Mouse (Mus musculus) embryo, embryonic 10 days (tissue): ENCODE results near the gene Ulk4.

ENCODE experiments used
- DNase-seq: peaks from one replicate; pipeline ENCODE4 v3.0.0-alpha.2; 2015; ENCODE audit warnings: low spot score

Gene Ulk4

DNA sequence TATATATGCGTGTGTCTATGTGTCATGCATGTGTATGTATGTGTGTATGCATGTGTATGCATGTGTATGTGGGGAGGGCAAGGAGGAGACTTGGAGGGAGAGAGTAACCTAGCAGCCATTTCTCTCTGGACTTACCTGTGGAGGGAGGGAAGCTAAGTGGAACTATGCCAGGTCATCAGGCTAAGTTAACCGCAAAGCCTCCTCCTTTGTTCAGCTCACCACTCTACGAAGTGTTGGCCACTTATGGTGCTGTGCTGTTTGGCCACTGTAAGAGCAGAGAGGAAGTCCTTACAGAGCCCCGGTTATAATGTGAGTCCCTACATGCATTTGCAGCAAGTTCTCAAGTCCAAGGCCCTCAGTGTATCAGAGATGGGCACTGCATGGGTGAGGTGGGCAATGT, 300.1 kb downstream of the Ulk4 start:
- no peak for DNase-seq

DNA sequence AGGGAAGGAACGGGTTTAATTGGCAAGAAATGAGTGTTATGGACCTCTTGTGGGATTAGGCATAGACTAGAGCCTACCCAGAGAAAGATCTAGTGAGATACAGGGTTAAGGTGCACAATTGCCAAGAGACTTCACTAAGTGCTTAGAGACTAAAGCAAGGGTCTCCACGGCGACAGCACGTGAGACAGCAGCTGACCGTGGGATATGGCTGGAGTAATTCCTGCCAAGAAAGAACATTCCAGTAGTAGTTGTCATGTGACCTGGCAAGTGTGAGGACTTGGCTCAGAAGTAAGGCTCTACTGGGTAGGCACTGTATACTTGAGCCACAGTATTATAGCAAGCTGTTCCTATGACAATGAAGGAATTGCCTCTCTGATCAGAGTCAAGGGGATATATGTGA, 300.8 kb downstream of the Ulk4 start:
- DNase-seq = no peak

DNA sequence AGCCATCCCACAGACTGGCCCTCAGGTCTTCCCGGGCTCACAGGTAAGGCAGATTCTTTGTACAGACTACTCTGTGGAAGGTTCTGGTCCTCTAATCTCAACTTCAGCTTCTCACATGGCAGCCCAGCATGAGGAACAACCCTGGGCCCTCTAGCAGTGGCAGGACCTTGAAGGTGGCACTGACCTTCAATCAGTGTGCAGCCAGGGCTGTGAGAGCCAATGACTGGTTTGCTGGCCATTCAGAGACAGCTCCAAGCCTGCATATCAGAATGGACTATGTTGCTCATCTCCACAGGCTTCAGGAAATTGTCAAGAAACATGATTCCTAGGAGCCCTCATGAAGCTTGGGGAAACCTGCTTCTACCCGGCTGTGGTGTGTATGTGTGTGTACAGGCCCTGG, 302.8 kb downstream of the Ulk4 start:
- DNase-seq = no peak

DNA sequence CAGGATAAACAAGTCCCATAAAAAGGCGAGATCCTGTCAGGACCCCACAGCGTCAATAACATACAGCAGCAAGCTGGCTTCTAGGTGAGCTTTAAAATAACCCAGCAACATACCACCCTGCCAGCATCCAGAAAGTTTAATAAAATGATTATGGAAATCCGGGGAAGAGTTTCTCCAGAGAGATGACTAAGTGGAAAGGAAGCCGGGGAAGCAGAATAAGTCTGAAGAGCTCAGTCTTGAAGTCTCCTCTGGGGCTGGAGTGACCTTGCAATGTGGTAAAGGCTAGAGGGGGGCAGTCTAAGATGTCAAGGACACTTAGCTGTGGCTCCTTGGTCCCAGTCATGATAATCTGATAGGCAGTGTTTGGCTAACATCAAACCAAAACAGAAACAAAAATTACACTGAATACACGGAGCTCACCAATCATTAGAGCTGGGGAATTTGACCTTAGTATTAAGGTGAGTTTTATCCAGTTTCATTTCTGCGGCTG, 303.9 kb downstream of the Ulk4 start:
- no peak for DNase-seq

DNA sequence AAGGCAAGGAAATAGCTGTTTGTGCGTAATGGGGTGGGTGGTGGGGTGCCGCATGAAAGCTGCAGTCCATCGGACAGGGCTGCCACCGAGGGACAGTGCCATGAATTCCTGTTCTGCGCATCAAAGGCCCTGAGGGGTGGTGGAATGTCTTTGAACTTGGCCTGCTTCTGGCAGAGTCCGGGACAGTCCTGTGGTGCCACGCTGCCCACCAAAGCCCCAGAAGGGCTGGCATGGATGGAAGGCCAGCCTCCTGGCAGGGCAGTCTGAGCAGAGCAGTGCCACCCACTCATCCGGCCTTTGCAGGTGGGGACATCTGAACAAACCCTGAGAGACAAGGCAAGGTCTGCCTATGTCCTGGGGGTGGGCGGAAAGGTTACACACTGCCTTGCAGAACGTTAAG, 312.0 kb downstream of the Ulk4 start:
- DNase-seq = no peak

DNA sequence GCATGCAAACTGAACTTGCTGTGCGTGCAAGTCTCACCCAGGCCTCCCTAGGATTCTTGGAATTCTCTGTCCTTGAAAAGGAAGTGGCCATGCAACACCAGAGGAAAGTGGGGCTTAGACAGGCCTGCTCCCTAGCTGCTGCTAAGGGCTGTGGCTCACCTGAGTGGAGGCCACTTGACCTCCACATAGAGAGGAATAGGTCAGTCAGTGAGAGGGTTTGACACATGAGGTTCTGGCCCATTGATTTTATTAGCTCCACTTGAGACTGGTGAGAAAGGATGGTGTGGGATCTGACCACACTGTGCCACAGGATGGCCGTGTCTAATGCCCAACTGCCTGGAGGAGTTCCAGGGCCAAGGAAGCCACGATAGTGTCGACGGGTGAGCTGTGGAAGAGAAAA, 312.8 kb downstream of the Ulk4 start:
- no peak for DNase-seq

DNA sequence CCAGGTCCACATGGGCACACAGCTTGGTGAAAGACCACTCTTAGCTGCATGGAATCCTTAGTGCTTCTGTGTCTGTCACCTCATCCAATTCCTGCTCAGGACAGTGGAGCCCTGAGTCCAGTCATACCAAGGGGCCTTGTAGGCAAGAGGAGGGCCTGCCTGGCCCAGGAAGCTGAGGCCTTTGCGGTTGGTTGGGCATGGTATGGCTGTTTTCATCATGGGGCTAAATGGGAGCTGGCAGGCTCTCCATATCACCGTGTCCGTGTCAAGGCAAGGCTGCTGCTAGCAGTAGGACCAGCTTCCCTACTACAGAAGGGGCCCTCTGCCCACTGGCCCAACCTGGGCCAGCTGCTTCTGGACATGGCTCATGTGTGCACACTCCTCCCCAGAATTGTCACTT, 313.3 kb downstream of the Ulk4 start:
- DNase-seq = no peak

DNA sequence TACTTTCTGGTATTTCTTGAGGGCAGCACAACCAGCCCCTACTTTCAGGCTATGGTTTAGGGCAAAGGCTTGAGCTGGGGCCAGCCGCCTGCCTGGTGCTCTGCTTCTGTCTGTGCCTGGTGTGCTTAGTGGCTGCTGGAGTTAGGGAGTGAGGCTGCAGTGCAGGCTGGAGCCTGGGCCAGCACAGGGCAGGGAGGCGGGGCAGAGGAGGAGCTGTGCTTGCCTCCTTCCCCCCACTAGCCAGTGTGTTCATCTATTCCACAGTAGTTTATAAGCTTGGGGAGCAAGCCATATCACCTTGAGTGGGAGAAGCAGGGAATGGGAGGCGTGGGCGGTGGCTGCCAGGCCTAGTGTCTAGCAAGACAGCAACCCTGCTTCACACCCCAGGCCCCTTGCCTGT, 313.9 kb downstream of the Ulk4 start:
- DNase-seq = no peak

DNA sequence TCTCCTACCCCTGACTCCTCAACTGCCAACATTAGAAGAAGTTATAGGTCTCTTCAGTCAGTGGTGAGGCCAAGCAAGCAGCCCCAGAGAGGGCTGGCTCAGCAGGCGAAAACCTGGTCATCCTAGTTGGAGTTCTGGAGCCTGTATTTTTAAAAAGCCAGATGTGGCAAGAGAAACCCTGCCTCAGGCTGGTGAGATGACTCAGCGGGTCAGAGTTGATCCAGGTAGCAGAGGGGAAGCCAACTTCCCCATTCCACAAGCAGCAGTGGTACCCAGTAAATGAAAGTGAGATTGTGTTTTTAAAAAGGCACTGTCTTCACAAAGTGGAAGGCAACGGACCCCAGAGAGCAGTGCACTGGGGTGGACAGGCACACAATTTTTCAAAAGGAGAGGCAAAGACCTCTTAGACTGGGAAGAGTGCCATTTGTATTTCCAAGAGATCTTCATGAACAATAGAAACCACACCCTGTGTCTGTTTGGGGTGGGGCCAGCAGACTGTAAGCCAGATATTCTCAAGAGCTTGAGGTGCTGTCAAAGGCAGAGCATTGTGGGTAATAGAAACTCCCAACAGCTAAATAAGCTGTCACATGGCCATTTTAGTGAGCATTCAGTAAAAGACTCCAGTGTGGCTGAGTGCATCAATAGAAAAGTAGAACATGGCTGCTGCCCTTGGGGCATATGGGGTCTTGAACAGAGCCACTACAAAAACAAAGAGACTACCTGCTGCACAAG, 314.9 kb downstream of the Ulk4 start:
- DNase-seq = no peak

DNA sequence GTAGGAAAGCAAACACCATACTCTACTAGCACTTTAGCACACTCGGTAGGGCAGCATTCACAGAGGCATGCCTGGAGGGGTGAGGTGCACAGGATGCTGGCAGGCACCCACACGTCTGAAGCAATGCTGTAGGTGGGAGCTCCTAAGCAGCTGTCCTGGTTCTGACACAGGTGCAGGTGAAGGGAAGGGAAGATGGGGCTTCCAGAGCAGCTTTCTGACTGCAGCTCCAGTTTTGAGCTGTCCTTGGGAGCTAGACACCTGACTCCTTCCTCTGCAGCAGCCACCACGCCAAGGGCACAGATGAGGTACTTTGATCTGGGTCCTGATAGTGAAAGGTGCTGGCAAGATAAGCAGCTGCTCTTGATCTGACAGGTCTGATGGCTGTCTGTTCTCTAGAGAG, 315.5 kb downstream of the Ulk4 start:
- DNase-seq = no peak

DNA sequence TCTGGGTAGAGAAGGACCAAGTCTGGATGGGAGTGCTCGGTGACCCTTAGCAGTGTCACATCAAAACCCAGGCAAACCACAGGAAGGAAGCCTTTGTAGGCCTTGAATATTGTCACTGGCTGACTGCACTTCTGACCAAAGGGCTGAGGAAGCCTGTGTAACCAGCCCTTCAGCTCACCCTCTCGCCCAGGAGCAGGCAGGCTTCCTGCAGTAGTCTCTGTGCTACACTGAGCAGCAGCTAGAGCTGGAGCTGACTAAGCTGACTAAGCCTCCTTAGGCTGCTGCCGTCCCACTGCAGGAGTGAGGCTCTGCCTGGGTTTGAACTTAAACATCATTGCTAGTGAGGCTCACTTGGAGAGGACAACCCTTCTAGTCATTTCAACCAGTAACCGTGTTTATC, 316.4 kb downstream of the Ulk4 start:
- DNase-seq = no peak

DNA sequence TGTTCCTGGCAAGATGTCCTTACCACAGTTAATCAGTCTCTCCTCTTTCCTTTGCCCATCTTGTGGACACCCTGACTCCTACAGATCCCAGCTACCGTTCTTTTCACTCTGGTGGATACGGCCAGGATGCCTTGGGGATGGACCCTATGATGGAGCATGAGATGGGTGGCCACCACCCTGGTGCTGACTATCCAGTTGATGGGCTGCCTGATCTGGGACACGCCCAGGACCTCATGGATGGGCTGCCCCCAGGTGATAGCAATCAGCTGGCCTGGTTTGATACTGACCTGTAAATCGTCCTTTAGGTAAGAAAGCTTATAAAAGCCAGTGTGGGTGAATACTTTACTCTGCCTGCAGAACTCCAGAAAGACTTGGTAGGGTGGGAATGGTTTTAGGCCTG, 317.8 kb downstream of the Ulk4 start:
- DNase-seq = no peak

DNA sequence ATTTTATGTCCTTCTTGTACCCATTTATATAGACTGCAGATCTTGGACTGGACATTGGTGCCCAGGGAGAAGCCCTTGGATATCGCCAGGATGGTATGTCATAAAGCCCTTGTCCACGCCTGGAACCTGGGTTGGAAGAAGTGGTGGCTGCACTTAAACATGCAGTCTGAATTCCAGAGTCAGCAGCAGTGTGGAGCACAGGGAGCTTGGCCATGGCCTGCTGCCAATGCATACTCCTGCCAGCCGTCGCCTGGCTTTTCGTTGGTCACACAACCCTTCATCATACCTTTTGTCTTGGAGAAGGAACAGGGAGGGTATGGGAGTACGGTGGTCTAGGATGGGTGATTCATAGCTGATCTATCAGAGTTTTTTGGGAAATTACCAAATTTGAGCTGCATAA, 318.4 kb downstream of the Ulk4 start:
- DNase-seq = no peak

DNA sequence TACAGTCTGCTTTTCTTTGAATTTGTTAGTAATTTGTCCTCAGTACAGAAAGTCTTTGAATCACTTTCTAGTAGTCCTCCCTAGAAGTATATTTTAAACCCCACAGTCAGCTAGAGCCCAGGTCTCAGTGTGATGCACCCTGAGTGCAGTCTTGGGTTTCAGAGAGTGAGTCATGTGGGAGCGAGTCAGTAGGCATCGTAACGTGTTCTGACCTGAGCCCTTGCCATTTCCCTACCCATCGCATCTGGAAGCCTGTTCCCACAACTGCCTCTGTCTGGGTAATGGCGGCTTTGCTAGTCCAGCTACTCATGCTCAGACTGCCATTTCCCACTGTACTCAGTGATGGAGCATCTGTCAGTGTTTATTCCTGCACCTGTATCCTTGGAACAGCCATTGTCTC, 318.9 kb downstream of the Ulk4 start:
- DNase-seq = no peak

DNA sequence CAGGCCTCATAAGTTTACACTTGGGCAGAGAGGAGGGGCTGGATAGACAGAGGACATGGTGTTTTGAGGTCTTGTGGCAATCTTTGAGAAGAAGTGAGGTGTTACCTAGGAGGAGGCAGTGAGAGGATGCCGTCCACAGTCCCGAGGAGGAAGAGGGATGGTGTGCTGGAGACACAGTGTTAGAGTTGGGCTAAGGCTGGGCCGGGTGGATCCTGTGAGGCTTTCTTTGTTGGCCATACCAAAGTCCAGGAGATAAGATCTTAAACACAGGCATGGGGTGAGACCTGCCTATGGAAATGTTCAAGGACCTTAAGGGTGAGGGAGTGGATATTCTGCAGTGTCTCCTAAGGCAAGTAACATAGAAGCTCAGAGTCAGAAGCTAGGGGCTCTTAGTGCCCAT, 325.1 kb downstream of the Ulk4 start:
- DNase-seq = no peak

DNA sequence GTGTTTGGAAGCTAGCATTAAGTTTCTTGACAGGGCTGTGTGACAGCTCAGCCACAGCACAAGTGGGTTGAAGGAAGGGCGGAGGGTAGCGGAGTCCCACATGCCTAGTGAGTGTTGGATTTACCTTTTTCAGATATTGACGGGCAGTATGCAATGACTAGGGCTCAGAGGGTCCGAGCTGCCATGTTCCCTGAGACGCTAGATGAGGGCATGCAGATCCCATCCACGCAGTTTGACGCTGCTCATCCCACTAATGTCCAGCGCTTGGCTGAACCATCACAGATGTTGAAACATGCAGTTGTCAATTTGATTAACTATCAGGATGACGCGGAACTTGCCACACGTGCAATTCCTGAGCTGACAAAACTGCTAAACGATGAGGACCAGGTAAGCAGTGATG, 326.2 kb downstream of the Ulk4 start:
- DNase-seq = no peak

DNA sequence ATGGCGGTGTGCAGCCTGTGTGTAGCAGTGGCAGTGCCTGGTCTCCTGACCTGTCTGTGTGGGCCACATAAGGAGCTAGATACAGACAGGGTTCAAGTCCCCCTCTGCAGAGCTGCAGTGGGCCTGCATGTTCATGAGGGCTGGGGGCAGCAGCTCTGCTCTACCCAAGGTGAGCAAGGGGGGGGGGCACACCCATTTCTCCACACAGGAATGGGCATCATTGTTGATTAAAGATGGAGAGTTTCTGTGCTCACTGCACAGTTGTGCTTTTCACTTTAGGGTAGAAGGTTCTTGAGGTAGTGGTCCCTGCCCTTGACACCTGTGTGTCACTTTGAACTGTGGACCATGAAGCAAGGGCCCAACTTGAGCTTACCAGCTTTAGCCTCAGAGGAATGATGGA, 328.2 kb downstream of the Ulk4 start:
- DNase-seq = no peak

DNA sequence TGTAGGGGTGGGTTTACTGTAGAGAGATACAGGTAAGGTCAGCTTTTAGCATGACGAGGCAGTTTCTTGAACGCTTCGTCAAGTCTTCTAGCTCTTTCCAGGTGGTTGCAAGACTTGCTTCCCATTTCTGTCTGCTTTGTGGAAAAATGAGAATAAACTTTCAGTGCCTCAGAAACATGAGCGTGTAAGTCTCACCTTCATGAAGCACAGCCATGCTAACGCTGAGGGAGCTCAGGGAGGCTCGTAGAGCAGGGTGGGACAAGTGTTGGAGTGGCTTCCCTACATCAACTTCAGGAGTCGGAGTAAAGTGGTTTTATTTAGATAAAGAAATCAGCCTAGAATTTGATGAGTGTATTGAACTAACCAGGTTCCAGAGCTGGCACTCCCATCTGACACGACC, 330.9 kb downstream of the Ulk4 start:
- DNase-seq = no peak

DNA sequence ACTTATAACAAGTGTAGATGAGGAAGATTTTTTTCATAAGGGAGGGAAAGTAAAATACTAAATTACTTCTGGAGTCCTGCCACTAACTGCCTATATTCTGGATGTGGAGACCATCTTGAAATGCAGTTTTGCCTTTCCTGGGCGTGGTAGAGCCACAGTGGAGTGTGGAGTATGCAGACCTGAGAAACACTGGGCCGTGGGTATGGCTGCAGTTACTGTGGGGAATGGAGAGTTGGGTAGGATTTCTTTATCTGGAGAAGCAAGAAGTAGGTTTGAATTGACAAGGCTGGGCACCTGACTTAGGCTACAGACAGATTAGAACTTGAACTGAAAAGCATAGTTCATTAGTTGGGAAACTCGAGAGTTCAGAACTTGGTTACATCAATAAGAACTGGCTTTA, 332.8 kb downstream of the Ulk4 start:
- no peak for DNase-seq

DNA sequence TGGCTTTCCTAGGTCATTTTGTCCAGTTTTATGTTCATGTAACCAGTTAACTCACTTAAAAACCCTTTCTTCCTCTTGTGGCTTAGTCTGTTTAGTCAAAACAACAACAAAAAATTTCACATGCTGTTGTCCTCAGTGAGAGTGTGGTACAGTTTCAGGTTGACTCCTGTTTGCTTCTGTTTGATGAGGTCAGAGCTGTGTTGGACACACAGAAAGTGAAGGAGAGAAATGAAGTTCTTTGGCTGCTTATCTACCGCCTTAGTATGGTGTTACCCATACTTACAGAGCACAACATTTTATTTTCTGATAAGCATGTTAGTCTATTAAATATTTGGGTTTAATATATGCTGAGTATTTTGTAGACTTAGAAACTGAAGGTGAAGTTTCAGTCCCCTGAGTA, 333.2 kb downstream of the Ulk4 start:
- no peak for DNase-seq

DNA sequence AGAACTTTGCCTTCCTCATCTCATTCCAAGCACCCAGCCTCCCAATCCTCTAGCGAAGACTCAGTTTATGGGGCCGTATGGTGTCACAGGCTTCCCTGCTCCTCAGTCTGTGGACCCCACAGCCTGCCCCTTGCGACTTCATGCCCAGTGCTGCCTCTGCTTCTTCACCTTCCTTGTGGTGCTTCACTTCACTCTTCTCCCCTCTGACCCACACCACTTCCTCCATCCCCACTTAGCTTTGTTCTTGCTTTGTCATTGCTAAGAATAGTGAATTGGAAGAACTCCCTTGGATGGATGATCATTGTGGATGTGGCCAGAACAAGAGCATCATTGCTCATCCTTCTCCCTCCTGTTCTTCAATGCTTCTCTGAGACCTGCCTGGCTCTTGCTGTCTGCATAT, 336.1 kb downstream of the Ulk4 start:
- DNase-seq = no peak

DNA sequence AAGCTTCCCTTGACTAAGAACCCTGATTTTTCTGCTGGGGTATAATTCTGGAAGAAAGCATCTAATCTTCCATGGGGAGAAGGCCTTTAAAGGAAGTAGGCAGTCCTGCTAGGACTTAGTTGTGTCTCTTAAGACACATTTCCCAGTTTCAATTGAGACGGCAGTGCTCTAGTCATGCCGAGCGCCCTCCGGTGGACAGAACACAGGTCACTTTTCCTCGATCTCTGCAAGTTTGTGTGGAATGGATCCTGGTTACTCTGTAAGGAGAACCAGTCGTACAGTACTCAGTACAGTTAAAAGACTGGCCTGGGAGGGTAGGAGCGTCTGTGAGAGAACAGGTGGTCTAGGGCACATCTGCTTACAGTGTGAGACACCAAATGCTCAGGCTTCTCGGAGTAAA, 340.6 kb downstream of the Ulk4 start:
- peak; percentile 86 for DNase-seq

DNA sequence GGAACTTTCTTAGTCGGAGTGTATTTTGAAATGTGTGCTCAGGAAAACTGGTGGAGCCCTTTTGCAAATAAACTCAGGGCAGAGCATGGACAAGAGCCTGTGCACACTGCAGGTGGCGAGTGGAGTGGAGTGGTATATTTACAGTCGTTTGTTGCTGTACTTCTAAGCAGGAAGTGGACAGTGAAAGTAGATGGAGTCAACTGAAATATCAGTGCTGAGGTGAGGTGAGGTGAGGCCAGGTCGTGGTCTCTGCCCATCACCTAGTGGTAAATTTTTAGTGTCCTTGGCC, 341.4 kb downstream of the Ulk4 start:
- no peak for DNase-seq

DNA sequence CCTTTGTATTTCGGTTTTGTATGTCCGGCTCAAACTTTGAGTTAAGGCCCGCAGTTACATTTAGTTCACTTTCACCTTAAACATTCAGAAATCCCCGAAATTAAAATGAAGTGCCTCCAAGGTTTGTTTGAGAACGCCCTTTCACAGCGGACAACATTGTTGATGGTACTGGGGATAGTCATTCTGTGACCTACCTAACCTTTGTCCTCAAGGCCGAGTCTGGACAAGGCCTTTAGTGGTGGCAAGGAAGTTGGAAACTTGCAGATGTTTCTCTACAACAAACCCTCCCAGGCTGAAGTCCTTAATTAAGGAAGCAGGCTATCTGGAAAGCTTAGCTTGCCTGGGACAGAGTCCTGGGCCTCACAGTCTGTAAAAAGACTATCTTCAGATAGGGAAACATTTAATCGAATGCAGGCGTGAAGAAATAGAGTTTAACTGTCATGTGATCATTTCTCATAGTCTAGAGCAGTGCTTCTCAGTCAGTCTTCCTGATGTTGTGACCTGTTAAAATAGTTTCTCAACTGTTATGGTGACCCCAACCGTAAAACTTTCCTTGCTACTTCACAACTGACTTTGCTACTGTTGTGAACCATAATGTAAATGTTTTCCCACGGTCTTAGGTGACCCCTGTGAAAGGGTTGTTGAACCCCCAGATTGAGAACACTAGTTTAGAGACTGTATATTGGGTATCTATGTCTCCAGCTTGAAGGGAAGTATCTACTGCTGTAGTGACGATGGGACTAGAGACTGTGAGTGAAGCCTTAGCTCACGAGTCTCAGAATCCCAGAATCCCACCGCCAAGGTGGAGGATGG, 342.0 kb downstream of the Ulk4 start:
- no peak for DNase-seq
